Mouse (Mus musculus) megakaryocyte, adult 5-6 weeks (primary cell): ENCODE results near the gene Prelid3b. TPM values are rescaled to one million over a fixed set of nuclear protein-coding genes. Genes with fewer than 3 reads are reported as not detected.

Source experiments
- ATAC-seq: 2 replicates; pipeline ENCODE4 v1.8.0; 2016; ENCODE audit warnings: mild to moderate bottlenecking, inconsistent platforms; ENCODE audit not compliant: poor library complexity, severe bottlenecking
- total RNA-seq, 2 experiments: library from RNA; stranded (forward) in 1 of 2; stranded (reverse) in 1 of 2; fragments of 153-499, 151-499 nt in 1 of 2; fragments of 221-1000, 200-1000 nt in 1 of 2; gene quantifications; 2 replicates each; pipeline versions ENCODE4 v1.2.3 to v1.2.4; 2015 to 2017

Prelid3b gene
- total RNA-seq, 2 experiments from 2014 or later = 66.9 to 145 TPM

- no peak for ATAC-seq
Measured at GRCm38 (mm10) chr2:174428996-174429591, 43.8 kb downstream of the Prelid3b start.

GRCm38 (mm10) chr2:174428076-174428835, 44.6 kb downstream of the Prelid3b start:
- ATAC-seq = no peak

GRCm38 (mm10) chr2:174426856-174427255, 46.0 kb downstream of the Prelid3b start:
- no peak for ATAC-seq

GRCm38 (mm10) chr2:174424301-174425085, 48.4 kb downstream of the Prelid3b start:
- no peak for ATAC-seq

GRCm38 (mm10) chr2:174421107-174421506, 51.8 kb downstream of the Prelid3b start:
- ATAC-seq = no peak

- ATAC-seq = peak; percentile 93
Measured at GRCm38 (mm10) chr2:174415731-174416310, 57.1 kb downstream of the Prelid3b start, which contains the start of gene Nelfcd. TSS of gene Nelfcd (plus strand) at chr2:174415804.

Other genes starting within 250 kb of the Prelid3b start
- gene Gnas, start 188.8 kb downstream of the Prelid3b start, total RNA-seq (2015) = 518 and 554 TPM in 2 replicates
- gene Gnas, start 188.8 kb downstream of the Prelid3b start, total RNA-seq (2017) = 238 and 262 TPM in 2 replicates
- gene Gm20721, start 126.4 kb downstream of the Prelid3b start, total RNA-seq (2015) = 0.21 TPM in 1 of 2 replicates, not detected in the other
- 1.5 and 3.4 TPM in 2 replicates for gene Gm20721, start 126.4 kb downstream of the Prelid3b start, total RNA-seq (2017)
- gene Nelfcd, start 57.3 kb downstream of the Prelid3b start, total RNA-seq (2015) = 24.5 and 25.5 TPM in 2 replicates
- 26.3 and 39.0 TPM in 2 replicates for gene Nelfcd, start 57.3 kb downstream of the Prelid3b start, total RNA-seq (2017)
- 265 and 282 TPM in 2 replicates for gene Ctsz, start 34.0 kb downstream of the Prelid3b start, total RNA-seq (2015)
- gene Ctsz, start 34.0 kb downstream of the Prelid3b start, total RNA-seq (2017) = 388 and 414 TPM in 2 replicates
- gene Tubb1, start 22.4 kb downstream of the Prelid3b start, total RNA-seq (2015) = not detected in 2 replicates
- 0.26 and 0.53 TPM in 2 replicates for gene Tubb1, start 22.4 kb downstream of the Prelid3b start, total RNA-seq (2017)
- 421 and 466 TPM in 2 replicates for gene Atp5e, start 9.0 kb downstream of the Prelid3b start, total RNA-seq (2015)
- gene Atp5e, start 9.0 kb downstream of the Prelid3b start, total RNA-seq (2017) = 212 and 256 TPM in 2 replicates
- gene Zfp831, start 170.5 kb upstream of the Prelid3b start, total RNA-seq (2015) = 2.5 and 3.1 TPM in 2 replicates
- gene Zfp831, start 170.5 kb upstream of the Prelid3b start, total RNA-seq (2017) = 1.6 and 2.8 TPM in 2 replicates